Mouse (Mus musculus): ENCODE results near the gene Afg1l. TPM values are rescaled to one million over a fixed set of nuclear protein-coding genes. Genes with fewer than 3 reads are reported as not detected.

The Afg1l gene
- polyA plus RNA-seq, 1 experiment, result 6.5 TPM

DNA sequence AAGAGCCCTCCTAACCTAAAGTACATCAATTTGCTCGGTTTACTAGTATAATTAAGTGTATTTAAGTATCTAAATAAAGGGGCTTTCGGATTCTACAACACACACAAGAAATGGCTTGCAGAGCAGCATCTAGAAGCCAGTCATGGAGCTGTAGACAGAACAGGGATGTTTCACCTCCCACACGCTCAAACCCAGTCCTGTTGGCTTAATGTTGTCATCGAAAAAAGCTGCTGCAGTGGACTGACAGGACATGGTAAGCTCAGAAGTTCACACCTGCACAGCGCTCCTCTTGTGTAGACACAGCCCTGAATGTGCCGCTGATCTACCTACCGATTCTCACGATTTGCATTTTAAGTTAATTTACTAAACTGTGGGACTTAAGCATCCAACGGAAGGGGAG, 32.2 kb downstream of the Afg1l start:
- TF ChIP-seq GATA1 (IDR thresholded peaks at IDR 0.05; ENCODE audit: low read length), result no peak

DNA sequence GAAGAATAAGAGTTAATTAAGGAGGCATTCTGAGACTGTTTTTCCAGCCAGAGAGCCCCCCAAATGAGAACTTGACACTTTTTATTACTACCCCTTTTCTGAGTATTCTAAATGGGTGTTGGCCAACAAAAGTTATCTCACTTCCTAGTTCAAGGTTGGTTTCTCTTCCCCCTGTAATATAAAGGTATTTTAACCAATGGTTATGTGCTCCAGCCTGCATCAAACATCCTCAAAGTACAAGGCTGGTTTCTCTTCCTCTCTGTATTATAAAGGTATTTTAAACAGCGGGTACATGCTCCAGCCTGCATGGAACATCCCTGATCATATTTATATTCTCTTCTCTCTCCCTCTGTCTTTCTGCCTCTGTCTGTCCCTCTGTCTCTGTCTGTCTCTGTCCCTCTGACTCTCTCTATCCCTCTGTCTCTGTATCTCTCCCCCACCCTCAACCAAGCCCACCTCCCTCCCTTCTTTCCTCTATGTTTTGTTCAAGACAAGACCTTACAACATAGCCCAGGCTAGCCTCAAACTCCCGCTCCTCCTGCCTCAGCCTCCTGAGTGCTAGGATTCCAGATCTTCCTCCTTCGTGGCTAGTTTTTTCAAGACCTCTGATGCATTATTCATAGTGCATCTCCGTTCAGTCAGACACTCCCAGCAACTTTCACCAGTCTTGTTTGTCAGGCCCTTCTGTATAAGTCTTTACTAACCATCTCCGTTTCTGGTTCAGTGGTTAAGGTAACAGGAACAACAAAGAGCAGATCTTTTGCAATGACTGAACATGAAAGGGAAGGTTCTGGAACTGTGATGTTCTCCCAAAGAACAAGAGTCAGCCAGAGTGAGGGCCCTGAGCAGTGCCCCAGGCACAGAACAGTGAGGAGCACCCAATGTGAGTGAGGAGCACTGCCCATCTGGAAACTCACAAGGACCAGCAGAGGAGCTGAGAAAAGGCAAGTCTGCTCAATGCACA, 41.2 kb downstream of the Afg1l start:
- TF ChIP-seq GATA1 (IDR thresholded peaks at IDR 0.05; ENCODE audit: low read length), result no peak

DNA sequence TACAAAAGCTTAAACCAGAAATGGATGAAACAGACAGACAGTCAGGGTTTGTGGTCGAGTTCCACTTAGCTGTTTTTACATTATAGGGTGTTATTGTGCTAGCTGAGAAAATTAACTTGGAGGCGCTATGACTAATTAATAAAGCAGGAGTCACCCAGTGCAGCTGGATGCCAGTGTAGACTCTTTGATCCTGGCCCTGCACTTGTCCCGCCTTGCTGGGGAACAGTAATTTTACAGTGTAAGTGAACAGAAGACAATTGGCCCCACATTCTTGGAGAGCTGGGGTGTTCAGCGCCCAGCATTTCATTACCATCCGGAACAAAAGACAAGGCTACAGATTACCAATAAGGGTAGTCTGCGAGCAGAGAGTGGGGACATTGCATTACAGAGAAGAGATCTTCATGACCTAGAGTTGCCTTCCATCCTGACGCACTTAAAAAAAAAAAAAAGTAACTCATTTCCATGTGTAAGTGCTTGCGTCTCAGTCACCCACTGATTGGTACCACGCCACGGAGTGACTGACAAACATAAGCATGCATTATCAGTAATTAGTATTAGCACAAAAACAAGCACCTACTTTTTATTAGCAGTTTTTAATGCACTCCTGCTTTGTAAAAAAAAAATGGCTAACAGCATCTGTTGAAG, 60.7 kb downstream of the Afg1l start:
- TF ChIP-seq GATA1 (IDR thresholded peaks at IDR 0.05; ENCODE audit: low read length), result no peak

DNA sequence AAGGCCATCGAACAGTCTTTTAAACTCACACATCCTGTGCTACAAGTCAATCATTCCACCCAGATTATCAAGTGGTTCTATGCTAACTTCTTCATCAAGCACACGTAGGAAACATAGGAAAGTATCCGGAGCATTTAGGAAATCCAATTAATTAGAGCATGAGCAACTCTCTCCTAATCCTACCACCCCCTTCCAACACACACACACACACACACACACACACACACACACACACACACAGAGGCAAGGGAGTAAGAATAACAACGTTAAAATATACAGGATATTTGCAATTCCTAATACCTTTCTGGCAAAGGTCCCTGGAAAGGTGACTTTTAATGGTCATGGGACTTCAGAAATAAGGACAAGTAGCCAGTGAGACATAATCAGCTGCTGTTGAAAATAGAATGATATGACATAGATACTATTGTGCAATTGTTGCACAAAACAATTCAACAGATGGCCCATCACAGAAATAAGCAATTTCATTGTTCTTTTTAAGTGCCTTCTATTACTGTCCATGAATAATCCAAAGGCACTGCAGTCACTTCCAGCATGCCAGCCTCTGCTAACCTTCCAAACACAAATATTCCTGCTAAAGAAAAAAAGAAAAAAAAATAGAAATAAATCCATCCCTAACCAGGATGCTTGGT, 62.4 kb downstream of the Afg1l start:
- TF ChIP-seq GATA1 (IDR thresholded peaks at IDR 0.05; ENCODE audit: low read length), result no peak

DNA sequence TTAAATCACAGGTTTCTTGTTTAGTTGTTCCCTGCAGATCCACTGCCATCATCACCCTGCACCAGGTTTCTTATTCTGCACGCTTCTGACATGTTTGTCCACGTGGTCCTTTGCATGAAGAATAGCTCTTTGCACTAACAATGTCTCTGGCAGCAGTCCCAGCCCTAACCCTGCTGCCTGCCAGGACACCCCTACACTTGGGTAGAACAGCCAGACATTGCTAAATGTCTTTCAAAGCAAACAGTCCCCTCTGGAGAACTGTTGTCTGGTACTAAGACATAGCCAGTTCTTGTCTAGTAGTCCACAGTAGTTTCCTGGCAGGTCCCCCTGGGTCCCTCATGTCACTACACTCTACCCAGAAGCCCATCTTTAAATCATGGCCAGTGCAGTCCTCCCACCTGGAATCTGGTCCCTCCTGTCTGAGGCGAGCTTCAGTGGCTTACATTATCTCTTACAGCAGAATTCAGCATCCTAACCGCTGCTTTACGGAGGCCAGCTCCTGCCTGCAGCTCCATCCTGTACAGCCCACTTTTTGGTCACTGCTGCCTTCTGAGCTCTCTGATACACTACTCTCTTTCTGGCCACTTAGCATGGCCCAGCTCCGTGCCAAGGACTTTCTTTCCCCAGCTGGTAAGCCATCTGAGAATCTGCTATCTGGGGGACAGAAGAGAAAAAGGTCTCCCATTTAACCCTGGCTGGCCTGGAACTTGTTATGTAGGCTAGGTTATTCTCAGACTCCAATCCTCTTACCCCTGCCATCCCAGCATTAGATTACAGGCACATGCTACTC, 67.4 kb downstream of the Afg1l start:
- no peak for TF ChIP-seq GATA1 (IDR thresholded peaks at IDR 0.05; ENCODE audit: low read length)

DNA sequence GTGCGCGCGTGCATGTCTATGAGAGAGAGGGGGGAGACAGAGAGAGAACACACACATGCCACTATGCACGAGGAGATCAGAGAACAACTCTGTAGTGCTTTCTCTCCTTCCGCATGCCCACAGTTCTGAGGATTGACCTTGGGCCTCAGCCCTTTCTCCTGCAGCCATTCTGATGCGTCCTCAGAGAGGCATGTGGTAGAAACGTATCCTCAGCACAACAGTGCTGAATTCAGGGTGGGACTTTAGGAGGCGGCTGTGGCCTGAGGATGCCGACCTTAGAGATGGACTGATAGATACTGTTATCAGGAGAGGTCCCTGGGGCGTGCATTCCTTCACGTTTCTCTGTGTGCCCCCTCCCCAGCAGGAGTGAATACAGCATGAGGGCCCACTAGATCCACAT, 87.9 kb downstream of the Afg1l start:
- no peak for TF ChIP-seq GATA1 (IDR thresholded peaks at IDR 0.05; ENCODE audit: low read length)

DNA sequence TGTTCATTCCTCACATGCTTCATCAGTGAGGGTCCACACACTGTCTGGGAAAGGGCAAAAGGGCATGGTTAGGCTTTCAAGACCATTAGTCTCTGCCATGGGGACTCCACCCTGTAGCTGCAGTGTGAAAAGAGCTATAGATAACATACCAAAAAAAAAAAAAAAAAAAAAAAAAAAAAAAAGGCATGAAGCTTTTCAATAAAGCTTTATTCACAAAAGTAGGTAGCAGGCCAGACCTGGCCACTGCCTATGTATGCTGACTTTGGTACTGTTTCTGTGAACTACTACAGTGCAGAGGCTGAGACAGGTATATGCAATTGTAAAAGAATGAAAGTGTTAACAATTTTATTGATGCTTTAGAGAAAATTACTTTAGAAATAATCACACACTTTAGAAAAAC, 90.2 kb downstream of the Afg1l start:
- TF ChIP-seq GATA1 (IDR thresholded peaks at IDR 0.05; ENCODE audit: low read length), result no peak

DNA sequence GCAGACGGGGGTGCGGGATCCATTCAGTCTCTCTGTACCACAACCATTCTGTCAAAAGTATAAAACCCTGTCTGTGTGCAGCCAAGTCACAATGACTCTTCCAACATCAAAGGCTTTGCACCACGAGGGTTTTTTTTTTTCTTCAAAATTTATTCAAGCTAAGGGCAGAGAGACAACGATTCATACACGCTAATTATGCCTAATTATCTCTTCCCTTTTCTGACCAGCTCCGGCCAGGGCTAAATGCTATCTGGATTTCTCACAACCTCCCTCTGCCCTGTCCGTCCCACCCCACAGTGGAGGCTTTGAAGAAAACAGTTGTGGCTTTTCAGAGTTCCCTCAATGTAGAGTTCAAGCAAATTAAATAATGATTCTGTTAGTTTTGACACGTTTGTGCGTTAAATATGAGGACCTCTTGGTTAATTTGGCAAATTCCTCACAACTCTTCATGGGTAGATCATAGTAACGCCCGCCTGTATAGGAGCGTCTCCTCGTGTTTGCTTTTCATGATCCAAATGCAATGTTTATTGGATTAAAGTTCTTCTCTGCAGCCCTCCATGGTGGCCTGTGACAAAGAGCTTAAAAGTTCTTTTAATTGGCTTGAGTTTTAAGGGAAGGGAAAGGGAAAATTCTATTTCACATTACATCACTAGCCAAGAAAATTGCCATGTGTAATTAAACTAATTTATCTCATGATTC, 93.3 kb downstream of the Afg1l start:
- no peak for TF ChIP-seq GATA1 (IDR thresholded peaks at IDR 0.05; ENCODE audit: low read length)

DNA sequence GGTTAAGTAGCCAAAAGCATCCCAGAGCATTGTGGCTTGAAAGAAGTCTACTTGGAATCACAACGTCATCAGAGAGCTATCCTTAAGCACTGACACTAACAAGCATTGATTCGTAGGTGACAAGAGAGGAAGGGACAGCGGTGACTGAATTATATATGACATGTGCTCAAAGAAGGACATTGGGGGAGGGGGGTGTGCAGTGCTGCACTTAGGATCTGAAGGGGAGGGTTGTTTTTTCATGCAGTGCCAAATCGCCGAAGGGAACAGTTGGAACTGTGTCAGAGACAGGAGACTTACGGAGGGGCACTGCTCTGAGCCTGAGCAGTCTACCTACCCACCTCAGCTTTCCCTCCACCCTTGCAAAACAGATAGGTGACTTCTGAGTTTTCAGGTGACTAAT, 94.7 kb downstream of the Afg1l start:
- no peak for TF ChIP-seq GATA1 (IDR thresholded peaks at IDR 0.05; ENCODE audit: low read length)

DNA sequence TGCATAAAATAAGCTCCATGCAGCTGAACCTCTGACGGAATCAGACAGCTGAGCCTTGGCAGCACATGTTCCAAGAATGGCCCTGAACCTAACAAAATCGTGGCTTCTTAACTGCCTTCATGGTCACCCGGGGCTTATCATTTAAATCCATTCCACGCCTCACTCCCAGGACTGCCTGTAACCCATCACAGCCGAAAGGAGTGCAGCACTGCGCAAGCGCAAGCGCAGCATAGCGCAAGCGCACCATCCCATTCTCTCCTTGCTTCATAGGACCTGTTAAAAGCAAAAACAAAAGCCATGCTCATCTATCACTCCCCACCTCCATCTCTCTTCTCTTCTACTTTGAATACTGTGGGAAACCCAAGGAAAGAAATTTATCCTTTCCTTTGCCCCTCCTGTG, 114.1 kb downstream of the Afg1l start:
- TF ChIP-seq GATA1 (IDR thresholded peaks at IDR 0.05; ENCODE audit: low read length), result no peak

DNA sequence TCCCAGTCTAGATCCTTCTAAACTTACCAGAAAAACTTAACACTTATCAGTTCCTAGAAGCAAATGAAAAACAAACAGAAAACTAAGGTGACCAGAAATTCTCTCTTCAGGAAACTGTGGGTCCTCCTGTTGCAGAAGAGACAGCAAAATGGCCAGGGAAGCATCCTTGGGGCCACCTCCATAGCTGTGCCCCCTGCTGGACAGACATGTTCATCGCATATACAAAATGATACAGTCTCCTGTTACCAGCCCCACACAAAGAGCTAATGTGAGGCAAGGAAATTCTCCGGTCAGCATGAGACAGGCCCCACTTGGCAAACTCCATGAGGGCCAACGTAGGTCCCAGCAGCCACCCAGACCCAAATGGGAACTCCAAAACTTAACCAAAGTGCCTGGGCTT, 122.4 kb downstream of the Afg1l start:
- TF ChIP-seq GATA1 (IDR thresholded peaks at IDR 0.05; ENCODE audit: low read length), result no peak

DNA sequence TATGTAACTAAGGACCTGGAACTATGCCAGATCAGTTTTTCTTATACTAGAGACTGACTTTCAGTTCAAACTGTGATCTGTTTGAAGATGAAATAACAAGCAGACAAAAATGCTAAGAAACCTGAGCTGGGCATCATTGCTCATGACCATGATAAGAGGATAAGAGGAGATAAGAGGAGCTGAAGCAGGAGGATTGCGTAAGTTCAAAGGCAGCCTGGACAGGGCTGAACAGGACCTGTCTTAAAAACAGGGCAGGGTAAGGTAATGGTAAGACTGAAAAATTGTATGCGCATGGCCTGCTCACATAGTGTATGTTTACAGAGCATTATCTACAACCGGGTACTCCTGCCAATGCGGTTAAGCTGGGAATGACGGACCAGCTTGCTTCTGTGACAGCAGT, 130.4 kb downstream of the Afg1l start:
- TF ChIP-seq GATA1 (IDR thresholded peaks at IDR 0.05; ENCODE audit: low read length), result no peak

DNA sequence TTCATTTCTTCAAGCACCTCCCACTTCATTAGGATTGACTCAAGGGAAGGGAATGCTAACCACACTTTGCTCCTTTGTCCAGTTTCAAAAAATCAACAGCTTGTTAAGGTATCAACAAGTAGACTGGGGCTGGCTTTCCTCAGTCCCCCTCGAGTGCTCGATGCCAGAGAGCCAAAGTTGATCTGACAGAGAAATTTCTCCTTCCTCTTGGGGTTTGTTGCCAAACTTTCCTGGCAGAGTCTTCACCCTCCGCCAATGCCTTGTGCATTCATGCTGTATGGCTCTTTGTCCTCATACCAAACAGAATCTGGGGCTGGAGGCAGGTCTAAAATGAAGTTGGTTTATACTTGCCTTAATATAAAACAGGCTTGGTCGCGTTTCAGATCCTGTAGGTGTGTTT, 131.2 kb downstream of the Afg1l start:
- TF ChIP-seq GATA1 (IDR thresholded peaks at IDR 0.05; ENCODE audit: low read length), result no peak

DNA sequence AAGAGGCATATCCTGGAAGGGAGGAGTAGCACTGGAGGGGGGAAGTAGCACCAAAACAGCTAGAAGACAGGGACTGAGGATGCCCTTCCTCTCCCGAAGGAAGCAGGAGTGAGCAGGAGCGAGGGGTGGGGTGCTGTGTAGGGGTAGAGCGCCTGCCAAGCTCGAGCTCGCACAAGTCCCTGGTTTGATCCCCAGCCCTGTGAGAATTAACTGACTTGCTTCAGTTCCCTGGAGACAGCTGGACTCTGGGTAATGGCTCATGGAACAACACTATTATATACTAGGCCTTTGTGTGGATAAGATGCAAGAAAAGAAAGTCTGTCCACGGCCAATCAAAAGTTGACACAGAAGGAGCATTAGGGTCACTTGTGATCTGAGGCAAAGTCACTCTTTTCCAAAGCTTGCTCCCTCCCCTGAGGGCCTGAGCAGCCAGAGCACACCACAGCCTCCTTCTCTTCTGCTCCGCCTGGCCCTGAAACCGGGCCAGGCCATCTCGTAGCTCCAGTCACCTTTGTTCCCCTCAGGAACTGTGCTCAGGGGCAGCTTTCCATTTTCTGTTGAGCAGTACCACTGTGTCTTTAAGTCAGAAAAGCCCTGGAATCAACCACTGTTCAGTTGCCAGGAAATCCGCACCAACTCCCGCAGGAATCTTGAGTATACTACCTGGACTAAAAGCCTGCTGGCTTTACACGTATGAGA, 132.0 kb downstream of the Afg1l start:
- no peak for TF ChIP-seq GATA1 (IDR thresholded peaks at IDR 0.05; ENCODE audit: low read length)
